Comparison of ENCODE assay signal across 16 mouse cellular contexts in the genomic region with DNA sequence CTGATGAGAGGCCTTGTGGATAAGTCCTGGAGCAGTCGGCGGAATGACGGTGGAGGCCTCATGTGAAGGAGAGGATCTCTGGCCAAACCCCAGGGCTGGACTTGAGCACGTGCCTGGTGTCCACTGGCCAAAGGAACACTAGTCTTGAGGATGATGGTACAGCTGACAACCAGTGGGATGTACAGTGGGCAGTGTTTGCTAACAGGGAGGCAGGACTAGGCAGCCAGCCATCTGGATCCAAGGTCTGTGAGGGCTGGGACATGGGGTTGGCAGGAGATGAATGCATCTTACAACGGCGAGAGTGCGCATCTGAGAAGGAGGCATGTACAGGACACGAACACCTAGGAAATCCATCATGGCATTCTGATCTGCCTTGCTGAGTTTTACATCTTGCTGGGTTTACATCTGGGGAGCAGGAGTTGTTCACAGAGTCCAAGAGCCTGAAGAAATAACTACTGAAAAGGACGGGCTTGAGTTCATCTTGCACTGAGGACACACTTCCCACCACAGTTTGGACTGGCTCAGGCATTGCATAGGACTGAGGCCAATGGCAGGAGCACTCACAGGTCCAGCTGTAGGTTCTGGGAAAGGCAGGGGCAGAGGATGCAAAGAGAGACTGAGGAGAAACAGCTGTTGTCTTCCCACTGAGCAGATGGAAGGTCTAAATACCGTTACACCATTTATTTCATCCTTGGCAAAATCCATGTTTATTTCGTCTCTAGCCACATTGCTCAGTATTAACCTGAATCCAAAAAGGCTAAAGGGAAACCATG. TPM values are rescaled to one million over a fixed set of nuclear protein-coding genes. Genes with fewer than 3 reads are reported as not detected.
DNase-seq lines count a peak whose midpoint lies in the region; ATAC-seq and TF ChIP-seq lines count a peak whose summit lies in the region.
"Had no signal": no experiment of that assay in that cellular context is flagged by ENCODE, and none has a peak within 500 bp of the region (broad histone marks: within the 10 kb centered on the region; RNA-seq: fewer than 3 reads in every experiment).

No protein-coding gene starts in this region.

- no peak overlapping the region for H3K9ac ChIP-seq in kidney, embryonic 16.5 days (replicated peaks; ENCODE audit: low read length)
- H3K9ac ChIP-seq in kidney, embryonic 14.5 days (ENCODE audit: low read depth, low read length) = no peak overlapping the region
- no peak overlapping the region for H3K9ac ChIP-seq in heart, postnatal 0 days (replicated peaks; ENCODE audit: low read depth, low read length)
- H3K9ac ChIP-seq in stomach, embryonic 14.5 days (replicated peaks; ENCODE audit: low read depth, low read length) = no peak overlapping the region
- H3K9ac ChIP-seq: forebrain, postnatal 0 days; limb, embryonic 15.5 days had no signal

- no peaks in the 10 kb centered on the region for H3K9me3 ChIP-seq in kidney, embryonic 16.5 days (ENCODE audit: low read length)
- H3K9me3 ChIP-seq in kidney, embryonic 14.5 days (ENCODE audit: control insufficient read depth, low read length) = no peaks in the 10 kb centered on the region; the same call in 1 of the 2 replicates
- no peaks in the 10 kb centered on the region for H3K9me3 ChIP-seq in heart, postnatal 0 days (replicated peaks; ENCODE audit: control insufficient read depth, low read length)
- H3K9me3 ChIP-seq in stomach, embryonic 14.5 days (ENCODE audit: control insufficient read depth, low read depth, low read length) = no peaks in the 10 kb centered on the region
- H3K9me3 ChIP-seq: limb, embryonic 15.5 days had no signal

- ATAC-seq in kidney, embryonic 16.5 days (ENCODE audit: low FRiP score, low TSS enrichment) = 0 out of 2 replicates have a peak, but pooled peaks have one; percentile 19
- ATAC-seq in kidney, embryonic 14.5 days (ENCODE audit: low FRiP score, low TSS enrichment) = no peak
- 0 out of 2 replicates have a peak, but pooled peaks have one; percentile 16 for ATAC-seq in heart, postnatal 0 days (ENCODE audit: insufficient read depth, low read depth)
- ATAC-seq in stomach, embryonic 14.5 days (ENCODE audit: insufficient number of reproducible peaks, insufficient read depth, low FRiP score, low read depth) = peak; percentile 76; the same call in 1 of the 2 replicates
- ATAC-seq: activated CD4-positive, CD25-positive, alpha-beta regulatory T cell, adult 4 months; forebrain, postnatal 0 days had no signal

- H3K4me1 ChIP-seq in kidney, embryonic 16.5 days (ENCODE audit: insufficient read depth, low read length) = peaks cover 9% of the 10 kb centered on the region; the same call in 1 of the 2 replicates
- no peaks in the 10 kb centered on the region for H3K4me1 ChIP-seq in kidney, embryonic 14.5 days (ENCODE audit: control insufficient read depth, insufficient read depth, low read length)
- H3K4me1 ChIP-seq in heart, postnatal 0 days (ENCODE audit: control insufficient read depth, insufficient read depth) = peaks cover 42% of the 10 kb centered on the region
- peaks cover 11% of the 10 kb centered on the region; the same call in 1 of the 2 replicates for H3K4me1 ChIP-seq in stomach, embryonic 14.5 days (ENCODE audit: control insufficient read depth, insufficient read depth, low read length)
- H3K4me1 ChIP-seq: limb, embryonic 15.5 days had no signal

- no peaks in the 10 kb centered on the region for H3K27me3 ChIP-seq in kidney, embryonic 16.5 days (ENCODE audit: insufficient read depth, low read length)
- H3K27me3 ChIP-seq in kidney, embryonic 14.5 days (ENCODE audit: control insufficient read depth, insufficient read depth, low read length) = no peaks in the 10 kb centered on the region; the same call in 1 of the 2 replicates
- H3K27me3 ChIP-seq in heart, postnatal 0 days (ENCODE audit: control insufficient read depth, insufficient read depth, low read length) = no peaks in the 10 kb centered on the region
- no peaks in the 10 kb centered on the region for H3K27me3 ChIP-seq in stomach, embryonic 14.5 days (ENCODE audit: control insufficient read depth, insufficient read depth, low read length)
- H3K27me3 ChIP-seq: limb, embryonic 15.5 days had no signal

- H3K27ac ChIP-seq in kidney, embryonic 16.5 days (ENCODE audit: low read length) = no peak overlapping the region
- no peak overlapping the region for H3K27ac ChIP-seq in kidney, embryonic 14.5 days (ENCODE audit: low read depth, low read length)
- H3K27ac ChIP-seq in heart, postnatal 0 days (ENCODE audit: low read depth) = peak overlapping the region; percentile 44; the same call in 1 of the 2 replicates
- H3K27ac ChIP-seq in stomach, embryonic 14.5 days (ENCODE audit: low read length) = peak overlapping the region; percentile 71; the same call in 1 of the 2 replicates
- H3K27ac ChIP-seq: limb, embryonic 15.5 days had no signal

- 79% methylated on average over 11 of the region's 11 CpGs for WGBS in kidney, embryonic 16.5 days
- WGBS in kidney, embryonic 14.5 days = 85% methylated on average over 11 of the region's 11 CpGs
- WGBS in heart, postnatal 0 days = 63% methylated on average over 11 of the region's 11 CpGs
- 64% methylated on average over 11 of the region's 11 CpGs for WGBS in stomach, embryonic 14.5 days

- TF ChIP-seq CTCF in heart, postnatal 0 days (IDR thresholded peaks at IDR 0.05; ENCODE audit: low read depth) = no peak

- H3K36me3 ChIP-seq in kidney, embryonic 16.5 days (ENCODE audit: insufficient read depth, low read length) = no peaks in the 10 kb centered on the region
- no peaks in the 10 kb centered on the region for H3K36me3 ChIP-seq in kidney, embryonic 14.5 days (ENCODE audit: control insufficient read depth, insufficient read depth, low read length)
- H3K36me3 ChIP-seq in heart, postnatal 0 days (replicated peaks; ENCODE audit: control insufficient read depth, insufficient read depth, low read length) = no peaks in the 10 kb centered on the region
- no peaks in the 10 kb centered on the region for H3K36me3 ChIP-seq in stomach, embryonic 14.5 days (ENCODE audit: control insufficient read depth, insufficient read depth, low read length)
- H3K36me3 ChIP-seq: G1E; limb, embryonic 15.5 days had no signal

- DNase-seq in cerebellum, adult 9-11 months = peak; percentile 13
- no peak for DNase-seq in cerebellum, adult 18-20 months
- no peak for DNase-seq in heart, postnatal 0 days (ENCODE audit: low spot score)
- DNase-seq in gastrocnemius, postnatal 25 days = no peak
- DNase-seq in layer of hippocampus, adult 9-10 months (ENCODE audit: low spot score) = no peak
- DNase-seq: cerebellum, adult 11 months; forebrain, postnatal 0 days; kidney, adult 9 months; right cerebral cortex, adult 18-20 months had no signal

- no peak overlapping the region for H3K4me2 ChIP-seq in kidney, embryonic 16.5 days (replicated peaks; ENCODE audit: low read depth, low read length)
- no peak overlapping the region for H3K4me2 ChIP-seq in kidney, embryonic 14.5 days (replicated peaks; ENCODE audit: low read depth, low read length)
- H3K4me2 ChIP-seq in heart, postnatal 0 days (ENCODE audit: low read depth, low read length) = no peak overlapping the region
- no peak overlapping the region for H3K4me2 ChIP-seq in stomach, embryonic 14.5 days (replicated peaks; ENCODE audit: low read depth, low read length)
- H3K4me2 ChIP-seq: limb, embryonic 15.5 days had no signal

- TF ChIP-seq EP300 in heart, postnatal 0 days (IDR thresholded peaks at IDR 0.05; ENCODE audit: low read depth) = no peak

- H3K4me3 ChIP-seq in kidney, embryonic 16.5 days (ENCODE audit: low read length) = no peak overlapping the region
- H3K4me3 ChIP-seq in kidney, embryonic 14.5 days (ENCODE audit: low read length) = no peak overlapping the region
- H3K4me3 ChIP-seq in heart, postnatal 0 days (ENCODE audit: low read depth, low read length) = no peak overlapping the region
- H3K4me3 ChIP-seq in stomach, embryonic 14.5 days (ENCODE audit: low read depth, low read length) = no peak overlapping the region
- H3K4me3 ChIP-seq: limb, embryonic 15.5 days had no signal

RNA-seq across cellular contexts. Expression of gene Pakap, which starts 32.9 kb away (rescaled TPM):
- polyA plus RNA-seq in kidney, embryonic 16.5 days (2015; fragmentation: Nextera tagmentation; extraction: Ambion mirVana) = 21.4 and 21.8 TPM in 2 replicates
- 5.7 and 18.7 TPM in 2 replicates for polyA plus RNA-seq in kidney, embryonic 14.5 days (2014; fragmentation: Nextera tagmentation; extraction: Ambion mirVana)
- total RNA-seq in heart, postnatal 0 days (2014; rRNA removed; ENCODE audit: low replicate concordance) = 21.1 and 26.8 TPM in 2 replicates
- polyA plus RNA-seq in heart, postnatal 0 days (2015; fragmentation: Nextera tagmentation; extraction: Ambion mirVana) = 33.8 and 43.7 TPM in 2 replicates
- 30.1 and 32.7 TPM in 2 replicates for polyA plus RNA-seq in stomach, embryonic 14.5 days (2014; fragmentation: Nextera tagmentation; extraction: Ambion mirVana)
- total RNA-seq in gastrocnemius, postnatal 25 days (2021) = 1 to 10 TPM; 6.7 to 7.0 TPM
- total RNA-seq: G1E; megakaryocyte-erythroid progenitor cell, adult 5-6 weeks had no signal
- polyA plus RNA-seq: G1E had no signal

Comparison
In these comparisons a context has a peak if more than half of its experiments do, and no peak if none do; other contexts are left out.
1. H3K27ac ChIP-seq: peak in heart, postnatal 0 days (single experiment) and stomach, embryonic 14.5 days (single experiment); none in kidney, embryonic 16.5 days (single experiment) and kidney, embryonic 14.5 days (single experiment).